Mouse (Mus musculus): ENCODE data around the gene Xlr3c.

DNA sequence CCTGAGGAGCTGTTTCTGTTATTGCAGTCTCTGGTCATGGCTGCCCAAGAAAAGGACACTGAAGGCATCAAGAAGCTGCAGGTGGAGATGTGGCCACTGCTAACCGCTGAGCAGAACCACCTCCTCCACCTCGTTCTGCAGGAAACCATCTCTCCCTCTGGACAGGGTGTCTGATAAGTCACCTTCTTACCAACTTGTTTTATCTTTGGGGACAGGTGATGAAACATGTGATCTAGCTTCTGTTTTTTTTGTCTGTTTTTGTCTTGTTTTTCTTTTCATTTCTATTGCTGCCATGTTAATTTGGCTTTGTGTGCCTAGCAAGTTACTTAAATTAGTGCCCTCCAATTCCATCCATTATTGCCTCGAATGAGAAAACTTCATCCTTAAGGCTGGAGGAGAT lies 35.9 kb downstream of the Xlr3c start:
- no peak for TF ChIP-seq POLR2A (IDR thresholded peaks at IDR 0.05; ENCODE audit: low read depth, low read length)
- no peak for TF ChIP-seq CTCF (IDR thresholded peaks at IDR 0.05; ENCODE audit: borderline replicate concordance, insufficient read depth, low read length)
